Mouse (Mus musculus): ENCODE results near the gene Hoxc13. TPM values are rescaled to one million over a fixed set of nuclear protein-coding genes. Genes with fewer than 3 reads are reported as not detected.

The Hoxc13 gene
- polyA plus RNA-seq, 1 experiment from 2014 or later = not detected

DNA sequence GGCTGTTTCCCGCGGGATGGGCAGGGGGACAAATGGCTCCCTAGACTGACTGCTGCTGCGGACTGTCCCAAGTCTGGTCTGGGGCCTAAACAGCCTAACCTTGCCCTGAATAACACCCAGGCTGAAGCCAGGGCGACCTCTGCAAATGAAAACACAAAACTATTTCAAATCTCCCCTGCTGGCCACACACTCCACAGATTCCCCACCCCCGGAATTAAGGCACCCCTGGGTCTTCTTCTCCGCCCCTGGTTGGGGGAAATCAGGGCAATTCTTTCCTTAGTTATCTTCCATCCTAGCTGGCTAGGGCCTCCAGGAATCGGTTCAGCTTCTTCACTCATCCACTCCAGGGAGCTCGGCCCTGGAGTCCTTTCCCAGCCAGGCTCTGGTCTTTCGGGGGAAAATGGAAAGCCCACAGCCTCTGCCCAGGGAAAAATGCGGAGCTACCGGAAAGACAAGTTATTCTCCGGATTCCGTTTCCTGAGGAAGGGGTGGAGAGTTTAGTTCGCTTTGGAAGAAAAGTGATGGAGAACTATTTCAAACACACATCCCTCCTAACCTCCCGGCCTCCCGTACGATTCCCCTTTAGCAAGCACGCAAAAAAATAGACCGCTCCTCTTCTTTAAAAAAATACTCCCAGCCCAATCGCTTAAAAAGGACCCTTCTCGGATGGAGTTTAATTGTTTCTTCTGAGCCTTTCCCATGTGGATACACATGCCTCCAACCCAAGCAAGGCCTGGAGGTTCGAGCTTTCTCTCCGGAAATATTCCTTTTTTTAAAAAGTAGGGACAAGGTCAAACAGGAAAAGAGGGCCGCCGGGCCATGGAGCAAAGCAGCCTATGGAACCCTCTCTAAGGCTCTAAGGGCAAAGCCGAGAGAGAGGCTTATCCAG, 44.3 kb downstream of the Hoxc13 start:
- Histone ChIP-seq H3K27me3 (ENCODE audit: insufficient read depth, low read length) (peaks cover 98% of the 10 kb centered on the region), H3K4me2 (no peak overlapping the region), H3K9me3 (ENCODE audit: low read depth, low read length) (no peaks in the 10 kb centered on the region), H3K4me1 (ENCODE audit: insufficient read depth) (no peaks in the 10 kb centered on the region), H3K27ac (ENCODE audit: low read depth) (no peak overlapping the region), H3K9ac (no peak overlapping the region), H3K36me3 (ENCODE audit: insufficient read depth) (no peaks in the 10 kb centered on the region), H3K4me3 (ENCODE audit: low read depth, low read length) (no peak overlapping the region)
- TF ChIP-seq CTCF (IDR thresholded peaks at IDR 0.05; ENCODE audit: low read depth) = no peak
- no peak for DNase-seq
- WGBS = 3% methylated on average over 26 of the region's 26 CpGs
- no peak for ATAC-seq (ENCODE audit: insufficient read depth)

DNA sequence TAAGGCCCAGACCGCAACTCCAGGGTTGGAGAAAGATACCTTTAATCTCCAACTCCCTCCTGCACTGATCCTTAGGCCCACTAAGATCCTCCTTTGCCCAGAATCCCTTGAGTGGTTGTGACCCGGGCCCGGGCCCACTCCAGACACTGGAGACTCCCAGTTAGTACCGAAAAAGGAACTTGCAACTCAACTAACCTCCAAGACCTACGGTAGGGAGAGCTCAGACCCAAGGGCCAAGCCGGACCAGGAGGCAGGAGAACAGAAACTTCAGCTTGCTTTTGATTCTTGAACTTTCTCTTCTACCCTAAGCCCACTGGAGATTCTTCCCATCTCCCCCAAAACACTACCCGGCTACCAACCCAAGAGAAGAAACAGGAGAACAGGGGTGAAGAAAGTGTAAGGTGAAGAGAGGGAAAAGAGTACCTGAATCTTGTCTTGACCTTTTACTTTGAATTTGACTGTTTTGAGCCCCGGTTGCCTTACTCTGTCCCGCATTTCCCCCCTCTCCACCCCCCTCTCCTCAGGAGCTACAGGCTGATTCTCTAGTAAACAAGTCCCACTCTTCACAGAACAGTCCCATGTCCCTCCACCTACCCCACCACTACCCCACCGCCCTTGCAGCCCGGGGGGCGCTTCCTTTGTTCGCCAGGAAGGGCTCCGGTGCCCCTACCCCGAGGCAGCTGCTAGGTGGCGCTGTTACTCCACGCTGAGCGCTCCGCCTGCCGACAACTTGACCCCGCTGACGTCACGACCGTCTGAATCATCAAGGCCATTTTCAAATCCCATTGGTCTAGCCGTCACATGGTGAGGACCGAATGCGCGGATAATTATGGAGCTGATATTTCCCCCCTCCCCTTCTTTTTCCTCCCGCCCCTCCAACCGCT, 45.2 kb downstream of the Hoxc13 start:
- DNase-seq = peak; percentile 87
- Histone ChIP-seq H3K4me3 (ENCODE audit: low read depth, low read length) (peak overlapping the region; percentile 3; the same call in 1 of the 2 replicates), H3K36me3 (ENCODE audit: insufficient read depth) (no peaks in the 10 kb centered on the region), H3K4me1 (ENCODE audit: insufficient read depth) (no peaks in the 10 kb centered on the region), H3K27me3 (ENCODE audit: insufficient read depth, low read length) (peaks cover 98% of the 10 kb centered on the region), H3K9ac (no peak overlapping the region), H3K9me3 (ENCODE audit: low read depth, low read length) (no peaks in the 10 kb centered on the region), H3K27ac (ENCODE audit: low read depth) (no peak overlapping the region), H3K4me2 (peak overlapping the region; percentile 29; the same call in 1 of the 2 replicates)
- ATAC-seq (ENCODE audit: insufficient read depth) = peak; percentile 66
- TF ChIP-seq CTCF (IDR thresholded peaks at IDR 0.05; ENCODE audit: low read depth) = peak; percentile 84
- WGBS = 5% methylated on average over 28 of the region's 30 CpGs

DNA sequence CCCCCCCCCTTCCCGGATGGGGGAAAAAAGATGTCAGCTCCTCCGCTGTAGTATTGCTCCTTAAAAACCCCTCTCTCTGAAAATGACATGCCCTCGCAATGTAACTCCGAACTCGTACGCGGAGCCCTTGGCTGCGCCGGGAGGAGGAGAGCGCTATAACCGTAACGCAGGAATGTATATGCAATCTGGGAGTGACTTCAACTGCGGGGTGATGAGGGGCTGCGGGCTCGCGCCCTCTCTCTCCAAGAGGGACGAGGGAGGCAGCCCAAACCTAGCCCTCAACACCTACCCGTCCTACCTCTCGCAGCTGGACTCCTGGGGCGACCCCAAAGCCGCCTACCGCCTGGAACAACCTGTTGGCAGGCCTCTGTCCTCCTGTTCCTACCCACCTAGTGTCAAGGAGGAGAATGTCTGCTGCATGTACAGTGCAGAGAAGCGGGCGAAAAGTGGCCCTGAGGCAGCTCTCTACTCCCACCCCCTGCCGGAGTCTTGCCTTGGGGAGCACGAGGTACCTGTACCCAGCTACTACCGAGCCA, 45.9 kb downstream of the Hoxc13 start, which contains the start of gene Hoxc10:
Gene Hoxc10 (plus strand): TSS at position 21 of the 536 bp plus-strand sequence.
- DNase-seq = no peak
- Histone ChIP-seq H3K4me3 (ENCODE audit: low read depth, low read length) (peak within 1 kb of the TSS; percentile 3; the same call in 1 of the 2 replicates), H3K27ac (ENCODE audit: low read depth) (no peak within 1 kb of the TSS), H3K9ac (no peak within 1 kb of the TSS), H3K4me1 (ENCODE audit: insufficient read depth) (no peaks in the 10 kb centered on the region), H3K27me3 (ENCODE audit: insufficient read depth, low read length) (peaks cover 98% of the 10 kb centered on the region), H3K36me3 (ENCODE audit: insufficient read depth) (no peaks in the 10 kb centered on the region), H3K9me3 (ENCODE audit: low read depth, low read length) (no peaks in the 10 kb centered on the region), H3K4me2 (peak within 1 kb of the TSS; percentile 29; the same call in 1 of the 2 replicates)
- 3% methylated on average over 27 of the region's 27 CpGs for WGBS
- no peak for TF ChIP-seq CTCF (IDR thresholded peaks at IDR 0.05; ENCODE audit: low read depth)
- peak; percentile 33; the same call in 1 of the 2 replicates for ATAC-seq (ENCODE audit: insufficient read depth)

DNA sequence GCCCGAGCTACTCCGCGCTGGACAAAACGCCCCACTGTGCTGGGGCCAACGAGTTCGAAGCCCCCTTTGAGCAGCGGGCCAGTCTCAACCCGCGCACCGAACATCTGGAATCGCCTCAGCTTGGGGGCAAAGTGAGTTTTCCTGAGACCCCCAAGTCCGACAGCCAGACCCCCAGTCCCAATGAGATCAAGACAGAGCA, 46.3 kb downstream of the Hoxc13 start, which contains the start of gene Hoxc5:
Gene Hoxc5 (plus strand): TSS at position 132 of the 199 bp plus-strand sequence.
- H3K27ac ChIP-seq (ENCODE audit: low read depth) = no peak within 1 kb of the TSS
- H3K9me3 ChIP-seq (ENCODE audit: low read depth, low read length) = no peaks in the 10 kb centered on the region
- no peaks in the 10 kb centered on the region for H3K36me3 ChIP-seq (ENCODE audit: insufficient read depth)
- H3K4me2 ChIP-seq = peak within 1 kb of the TSS; percentile 29; the same call in 1 of the 2 replicates
- H3K27me3 ChIP-seq (ENCODE audit: insufficient read depth, low read length) = peaks cover 99% of the 10 kb centered on the region
- TF ChIP-seq CTCF (IDR thresholded peaks at IDR 0.05; ENCODE audit: low read depth) = no peak
- 3% methylated on average over 12 of the region's 12 CpGs for WGBS
- H3K9ac ChIP-seq = no peak within 1 kb of the TSS
- ATAC-seq (ENCODE audit: insufficient read depth) (no peak), DNase-seq (no peak)
- peak within 1 kb of the TSS; percentile 3; the same call in 1 of the 2 replicates for H3K4me3 ChIP-seq (ENCODE audit: low read depth, low read length)
- no peaks in the 10 kb centered on the region for H3K4me1 ChIP-seq (ENCODE audit: insufficient read depth)

DNA sequence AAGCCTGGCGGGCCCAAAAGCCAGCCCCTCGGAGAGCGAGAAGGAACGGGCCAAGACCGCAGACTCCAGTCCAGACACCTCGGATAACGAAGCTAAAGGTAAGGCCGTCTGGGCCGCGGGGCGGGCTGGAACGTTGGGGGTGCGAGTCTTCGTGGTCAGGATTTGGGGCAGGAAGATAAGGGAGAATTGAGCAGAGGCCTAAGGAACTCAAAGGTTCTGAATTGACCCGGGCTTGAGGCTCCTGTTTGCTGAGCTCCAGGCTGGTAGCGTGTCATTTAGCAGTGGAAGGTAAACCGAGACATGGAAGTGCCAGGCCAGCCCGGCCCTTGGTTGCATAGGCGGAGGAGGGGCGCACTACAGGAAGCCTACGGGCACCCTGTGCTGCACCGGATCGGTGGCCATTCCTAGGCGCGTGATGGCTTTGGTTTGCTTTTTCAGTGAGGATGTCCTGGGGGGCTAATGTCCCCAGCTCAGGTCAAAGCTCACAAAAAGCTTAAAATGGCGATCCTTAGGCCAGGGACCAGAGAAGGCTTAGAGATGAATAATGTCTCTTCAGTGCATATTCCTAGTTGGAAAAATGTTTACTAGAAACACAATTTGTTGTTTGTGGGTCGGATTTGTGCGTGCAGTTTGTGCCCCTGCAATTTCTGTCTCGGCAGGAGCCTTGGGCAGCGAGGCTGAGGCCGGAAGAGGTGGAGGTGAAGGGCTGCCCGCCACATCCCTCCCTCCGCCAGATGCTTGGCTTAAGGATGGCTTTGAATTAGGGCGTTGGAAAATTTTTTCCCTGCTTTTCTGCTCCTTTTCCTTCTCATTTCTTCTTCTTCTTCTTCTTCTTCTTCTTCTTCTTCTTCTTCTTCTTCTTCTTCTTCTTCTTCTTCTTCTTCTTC, 46.9 kb downstream of the Hoxc13 start:
- no peaks in the 10 kb centered on the region for H3K9me3 ChIP-seq (ENCODE audit: low read depth, low read length)
- TF ChIP-seq CTCF (IDR thresholded peaks at IDR 0.05; ENCODE audit: low read depth) = no peak
- WGBS = 1% methylated on average over 34 of the region's 34 CpGs
- no peak overlapping the region for H3K9ac ChIP-seq
- no peak overlapping the region for H3K27ac ChIP-seq (ENCODE audit: low read depth)
- H3K27me3 ChIP-seq (ENCODE audit: insufficient read depth, low read length) = peaks cover 99% of the 10 kb centered on the region
- DNase-seq (no peak), ATAC-seq (ENCODE audit: insufficient read depth) (no peak)
- H3K4me1 ChIP-seq (ENCODE audit: insufficient read depth) = no peaks in the 10 kb centered on the region
- peak overlapping the region; percentile 3; the same call in 1 of the 2 replicates for H3K4me3 ChIP-seq (ENCODE audit: low read depth, low read length)
- H3K36me3 ChIP-seq (ENCODE audit: insufficient read depth) = no peaks in the 10 kb centered on the region
- H3K4me2 ChIP-seq = no peak overlapping the region

DNA sequence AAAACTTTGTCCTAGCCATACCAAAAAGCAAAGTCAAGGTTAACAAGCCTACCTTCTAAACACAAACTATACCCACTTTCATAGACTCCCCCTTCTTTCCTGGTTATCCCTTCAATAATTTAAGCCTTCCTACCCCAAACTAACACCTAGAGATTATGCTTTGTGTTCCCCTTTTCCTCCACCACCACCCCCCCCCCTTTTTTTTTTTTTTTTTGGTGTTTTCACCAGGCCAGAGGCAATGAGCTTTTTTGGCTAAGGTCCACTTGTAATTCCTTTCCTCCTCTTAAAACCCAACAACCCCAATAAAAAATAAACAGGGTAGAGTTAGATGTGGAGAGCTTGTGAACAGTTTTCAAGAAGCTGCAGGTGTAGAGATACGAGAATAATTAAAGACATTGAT, 48.4 kb downstream of the Hoxc13 start:
- H3K4me2 ChIP-seq = no peak overlapping the region
- H3K9me3 ChIP-seq (ENCODE audit: low read depth, low read length) = no peaks in the 10 kb centered on the region
- H3K27me3 ChIP-seq (ENCODE audit: insufficient read depth, low read length) = peaks cover 99% of the 10 kb centered on the region
- 37% methylated on average over 1 of the region's 1 CpGs for WGBS
- DNase-seq = no peak
- no peak for TF ChIP-seq CTCF (IDR thresholded peaks at IDR 0.05; ENCODE audit: low read depth)
- no peak overlapping the region for H3K27ac ChIP-seq (ENCODE audit: low read depth)
- ATAC-seq (ENCODE audit: insufficient read depth) = no peak
- no peaks in the 10 kb centered on the region for H3K36me3 ChIP-seq (ENCODE audit: insufficient read depth)
- H3K4me3 ChIP-seq (ENCODE audit: low read depth, low read length) = no peak overlapping the region
- no peaks in the 10 kb centered on the region for H3K4me1 ChIP-seq (ENCODE audit: insufficient read depth)
- H3K9ac ChIP-seq = no peak overlapping the region

Measured in lung, embryonic 14.5 days (tissue).